Mouse (Mus musculus): Measurements from ENCODE around the gene 2210010C04Rik. TPM values are rescaled to one million over a fixed set of nuclear protein-coding genes. Genes with fewer than 3 reads are reported as not detected.
A peak's percentile ranks its signal among the peaks of the same experiment; 100 is the strongest.

The 2210010C04Rik gene
- total RNA-seq (2021), result not detected
- long read RNA-seq, result 0 reads

- no peak for DNase-seq (ENCODE audit: low spot score in 2 of 2)
These were observed at the start of gene 2210010C04Rik for GRCm38 (mm10) chr6:41035409-41035808. TSS of gene 2210010C04Rik (minus strand) at chr6:41035509.

- DNase-seq (ENCODE audit: low spot score in 2 of 2), result no peak
These were observed 44.8 kb upstream of the 2210010C04Rik start for GRCm38 (mm10) chr6:41080121-41080520.

- no peak for DNase-seq (ENCODE audit: low spot score in 2 of 2)
These were observed 43.4 kb upstream of the 2210010C04Rik start for GRCm38 (mm10) chr6:41078539-41079303.

GRCm38 (mm10) chr6:41075753-41076152 lies 40.4 kb upstream of the 2210010C04Rik start:
- DNase-seq (ENCODE audit: low spot score in 2 of 2), result no peak

- DNase-seq (ENCODE audit: low spot score in 2 of 2), result no peak
These were observed 28.0 kb upstream of the 2210010C04Rik start for GRCm38 (mm10) chr6:41063332-41063731.

GRCm38 (mm10) chr6:41062746-41063145 lies 27.4 kb upstream of the 2210010C04Rik start:
- no peak for DNase-seq (ENCODE audit: low spot score in 2 of 2)

GRCm38 (mm10) chr6:41062081-41062480 lies 26.8 kb upstream of the 2210010C04Rik start:
- no peak for DNase-seq (ENCODE audit: low spot score in 2 of 2)

- DNase-seq (ENCODE audit: low spot score in 2 of 2), result no peak
These were observed 25.8 kb upstream of the 2210010C04Rik start for GRCm38 (mm10) chr6:41061085-41061484.

- DNase-seq (ENCODE audit: low spot score in 2 of 2), result no peak
These were observed 22.3 kb upstream of the 2210010C04Rik start for GRCm38 (mm10) chr6:41057653-41058052.

GRCm38 (mm10) chr6:41055581-41055980 lies 20.3 kb upstream of the 2210010C04Rik start:
- DNase-seq (ENCODE audit: low spot score in 2 of 2), result peak in 1 of 2 experiments; percentile 11

GRCm38 (mm10) chr6:41054379-41054778 lies 19.1 kb upstream of the 2210010C04Rik start:
- no peak for DNase-seq (ENCODE audit: low spot score in 2 of 2)

- DNase-seq (ENCODE audit: low spot score in 2 of 2), result no peak
These were observed 16.5 kb upstream of the 2210010C04Rik start for GRCm38 (mm10) chr6:41051824-41052223.

- DNase-seq (ENCODE audit: low spot score in 2 of 2), result peak in 1 of 2 experiments; percentile 13
These were observed 13.3 kb upstream of the 2210010C04Rik start for GRCm38 (mm10) chr6:41048602-41049001.

GRCm38 (mm10) chr6:41047961-41048360 lies 12.7 kb upstream of the 2210010C04Rik start:
- no peak for DNase-seq (ENCODE audit: low spot score in 2 of 2)

GRCm38 (mm10) chr6:41047202-41047601 lies 11.9 kb upstream of the 2210010C04Rik start:
- no peak for DNase-seq (ENCODE audit: low spot score in 2 of 2)

GRCm38 (mm10) chr6:41046553-41046952 lies 11.2 kb upstream of the 2210010C04Rik start:
- DNase-seq (ENCODE audit: low spot score in 2 of 2), result no peak

- no peak for DNase-seq (ENCODE audit: low spot score in 2 of 2)
These were observed 9.4 kb upstream of the 2210010C04Rik start for GRCm38 (mm10) chr6:41044753-41045152.

GRCm38 (mm10) chr6:41044314-41044713 lies 9.0 kb upstream of the 2210010C04Rik start:
- no peak for DNase-seq (ENCODE audit: low spot score in 2 of 2)

- no peak for DNase-seq (ENCODE audit: low spot score in 2 of 2)
These were observed 2.5 kb downstream of the 2210010C04Rik start for GRCm38 (mm10) chr6:41032802-41033201.

- DNase-seq (ENCODE audit: low spot score in 2 of 2), result no peak
These were observed 3.1 kb downstream of the 2210010C04Rik start for GRCm38 (mm10) chr6:41032231-41032630.

- DNase-seq (ENCODE audit: low spot score in 2 of 2), result no peak
These were observed 4.5 kb downstream of the 2210010C04Rik start for GRCm38 (mm10) chr6:41030821-41031220.

- no peak for DNase-seq (ENCODE audit: low spot score in 2 of 2)
These were observed 8.3 kb downstream of the 2210010C04Rik start for GRCm38 (mm10) chr6:41027053-41027452.

Data from layer of hippocampus, adult 18-20 months (tissue).